Mouse (Mus musculus): ENCODE results near the gene Sh3bp1. TPM values are rescaled to one million over a fixed set of nuclear protein-coding genes. Genes with fewer than 3 reads are reported as not detected.

Gene Sh3bp1
- total and polyA plus RNA-seq, 2 experiments from 2014 or later, result 3.3 to 6.4 TPM

GRCm38 (mm10) chr15:78914823-78915659 is 15.5 kb downstream of the Sh3bp1 start:
- no peak for TF ChIP-seq CTCF (IDR thresholded peaks at IDR 0.05; ENCODE audit: low read depth)
- 43% methylated on average over 8 of the region's 8 CpGs for WGBS
- Histone ChIP-seq H3K27ac (ENCODE audit: low read depth, low read length) (peak overlapping the region; percentile 98), H3K9ac (peak overlapping the region; percentile 83), H3K4me1 (ENCODE audit: insufficient read depth) (peaks cover 25% of the 10 kb centered on the region), H3K36me3 (ENCODE audit: insufficient read depth) (peaks cover 17% of the 10 kb centered on the region), H3K4me2 (ENCODE audit: low read depth) (peak overlapping the region; percentile 84), H3K9me3 (ENCODE audit: low read length) (no peaks in the 10 kb centered on the region), H3K27me3 (ENCODE audit: insufficient read depth, low read length) (no peaks in the 10 kb centered on the region), H3K4me3 (ENCODE audit: low read depth, low read length) (peak overlapping the region; percentile 72)
- DNase-seq, result peak; percentile 17
- no peak for ATAC-seq

- peak; percentile 88 for DNase-seq
- peak; percentile 38 for ATAC-seq
- peaks cover 19% of the 10 kb centered on the region for H3K36me3 ChIP-seq (ENCODE audit: insufficient read depth)
- H3K9me3 ChIP-seq (ENCODE audit: low read length), result no peaks in the 10 kb centered on the region
- H3K27ac ChIP-seq (ENCODE audit: low read depth, low read length), result peak overlapping the region; percentile 45; the same call in 1 of the 2 replicates
- 10% methylated on average over 8 of the region's 8 CpGs for WGBS
- no peaks in the 10 kb centered on the region for H3K27me3 ChIP-seq (ENCODE audit: insufficient read depth, low read length)
- H3K4me3 ChIP-seq (ENCODE audit: low read depth, low read length), result peak overlapping the region; percentile 72
- H3K9ac ChIP-seq, result peak overlapping the region; percentile 83
- peaks cover 25% of the 10 kb centered on the region for H3K4me1 ChIP-seq (ENCODE audit: insufficient read depth)
- peak overlapping the region; percentile 84 for H3K4me2 ChIP-seq (ENCODE audit: low read depth)
- TF ChIP-seq CTCF (IDR thresholded peaks at IDR 0.05; ENCODE audit: low read depth), result peak; percentile 95
These were observed 16.1 kb downstream of the Sh3bp1 start for GRCm38 (mm10) chr15:78915660-78916017.

- Histone ChIP-seq H3K9me3 (ENCODE audit: low read length) (no peaks in the 10 kb centered on the region), H3K9ac (peak overlapping the region; percentile 51), H3K36me3 (ENCODE audit: insufficient read depth) (peaks cover 19% of the 10 kb centered on the region), H3K4me3 (ENCODE audit: low read depth, low read length) (peak overlapping the region; percentile 72), H3K27me3 (ENCODE audit: insufficient read depth, low read length) (no peaks in the 10 kb centered on the region), H3K4me2 (ENCODE audit: low read depth) (peak overlapping the region; percentile 84), H3K4me1 (ENCODE audit: insufficient read depth) (peaks cover 25% of the 10 kb centered on the region), H3K27ac (ENCODE audit: low read depth, low read length) (peak overlapping the region; percentile 45; the same call in 1 of the 2 replicates)
- ATAC-seq (no peak), DNase-seq (peak; percentile 36)
- 28% methylated on average over 12 of the region's 12 CpGs for WGBS
- TF ChIP-seq CTCF (IDR thresholded peaks at IDR 0.05; ENCODE audit: low read depth), result no peak; the same call in 1 of the 2 replicates
These were observed 16.7 kb downstream of the Sh3bp1 start for GRCm38 (mm10) chr15:78916052-78916826.

GRCm38 (mm10) chr15:78918126-78918525 is 18.6 kb downstream of the Sh3bp1 start:
- no peak for TF ChIP-seq CTCF (IDR thresholded peaks at IDR 0.05; ENCODE audit: low read depth)
- ATAC-seq, result no peak
- DNase-seq, result no peak
- no peak overlapping the region for H3K4me2 ChIP-seq (ENCODE audit: low read depth)
- H3K9me3 ChIP-seq (ENCODE audit: low read length), result no peaks in the 10 kb centered on the region
- peaks cover 19% of the 10 kb centered on the region for H3K36me3 ChIP-seq (ENCODE audit: insufficient read depth)
- no peak overlapping the region for H3K4me3 ChIP-seq (ENCODE audit: low read depth, low read length)
- 96% methylated on average over 23 of the region's 23 CpGs for WGBS
- peaks cover 23% of the 10 kb centered on the region for H3K4me1 ChIP-seq (ENCODE audit: insufficient read depth)
- H3K27ac ChIP-seq (ENCODE audit: low read depth, low read length), result no peak overlapping the region
- H3K9ac ChIP-seq, result no peak overlapping the region
- no peaks in the 10 kb centered on the region for H3K27me3 ChIP-seq (ENCODE audit: insufficient read depth, low read length)

- Histone ChIP-seq H3K36me3 (ENCODE audit: insufficient read depth) (peaks cover 19% of the 10 kb centered on the region), H3K9me3 (ENCODE audit: low read length) (no peaks in the 10 kb centered on the region), H3K4me3 (ENCODE audit: low read depth, low read length) (no peak overlapping the region), H3K4me1 (ENCODE audit: insufficient read depth) (peaks cover 17% of the 10 kb centered on the region), H3K27ac (ENCODE audit: low read depth, low read length) (no peak overlapping the region), H3K9ac (no peak overlapping the region), H3K4me2 (ENCODE audit: low read depth) (no peak overlapping the region), H3K27me3 (ENCODE audit: insufficient read depth, low read length) (no peaks in the 10 kb centered on the region)
- no peak for DNase-seq
- 86% methylated on average over 12 of the region's 12 CpGs for WGBS
- ATAC-seq, result no peak
- no peak for TF ChIP-seq CTCF (IDR thresholded peaks at IDR 0.05; ENCODE audit: low read depth)
These were observed 20.3 kb downstream of the Sh3bp1 start for GRCm38 (mm10) chr15:78919914-78920313.

GRCm38 (mm10) chr15:78922700-78923099 is 23.1 kb downstream of the Sh3bp1 start:
- TF ChIP-seq CTCF (IDR thresholded peaks at IDR 0.05; ENCODE audit: low read depth), result no peak
- 92% methylated on average over 7 of the region's 7 CpGs for WGBS
- Histone ChIP-seq H3K9me3 (ENCODE audit: low read length) (no peaks in the 10 kb centered on the region), H3K9ac (no peak overlapping the region), H3K36me3 (ENCODE audit: insufficient read depth) (peaks cover 17% of the 10 kb centered on the region), H3K27me3 (ENCODE audit: insufficient read depth, low read length) (no peaks in the 10 kb centered on the region), H3K4me1 (ENCODE audit: insufficient read depth) (0 out of 2 replicates have a peak, but pooled peaks cover 3% of the 10 kb centered on the region), H3K4me3 (ENCODE audit: low read depth, low read length) (no peak overlapping the region), H3K27ac (ENCODE audit: low read depth, low read length) (no peak overlapping the region), H3K4me2 (ENCODE audit: low read depth) (no peak overlapping the region)
- DNase-seq (no peak), ATAC-seq (no peak)

Data from forebrain, postnatal 0 days (tissue).